Mouse (Mus musculus): ENCODE results near the gene Gm42372. TPM values are rescaled to one million over a fixed set of nuclear protein-coding genes. Genes with fewer than 3 reads are reported as not detected.

The Gm42372 gene
- total and polyA plus RNA-seq, 2 experiments, result not detected

- TF ChIP-seq CTCF (IDR thresholded peaks at IDR 0.05; ENCODE audit: low read depth, low read length) (no peak), POLR2A (IDR thresholded peaks at IDR 0.05; ENCODE audit: extremely low read depth, insufficient read depth, low read length) (no peak)
- peaks cover 18% of the 10 kb centered on the region for H3K27me3 ChIP-seq (ENCODE audit: control insufficient read depth, insufficient read depth, low read length)
- peak within 1 kb of the TSS; percentile 65 for H3K9ac ChIP-seq (ENCODE audit: low read depth, low read length)
- H3K27ac ChIP-seq (replicated peaks; ENCODE audit: insufficient read depth, low read depth, low read length), result no peak within 1 kb of the TSS
- no peaks in the 10 kb centered on the region for H3K79me2 ChIP-seq (ENCODE audit: control insufficient read depth, insufficient read depth, low read length)
- peak within 1 kb of the TSS; percentile 56; the same call in 1 of the 2 replicates for H3K4me3 ChIP-seq (ENCODE audit: insufficient read depth, low read depth, low read length)
- WGBS, result 24% methylated on average over 36 of the region's 36 CpGs
- H3K4me1 ChIP-seq (ENCODE audit: control insufficient read depth, insufficient read depth, low read length), result no peaks in the 10 kb centered on the region
- no peaks in the 10 kb centered on the region for H3K36me3 ChIP-seq (ENCODE audit: control insufficient read depth, insufficient read depth, low read length)
- no peak for DNase-seq (ENCODE audit: extremely low read depth, low read depth, low spot score)
Observed at GRCm38 (mm10) chr7:16944061-16944807, 38.7 kb upstream of the Gm42372 start, which contains the start of gene Pnmal2. TSS of gene Pnmal2 (plus strand) at chr7:16944682.

DNA sequence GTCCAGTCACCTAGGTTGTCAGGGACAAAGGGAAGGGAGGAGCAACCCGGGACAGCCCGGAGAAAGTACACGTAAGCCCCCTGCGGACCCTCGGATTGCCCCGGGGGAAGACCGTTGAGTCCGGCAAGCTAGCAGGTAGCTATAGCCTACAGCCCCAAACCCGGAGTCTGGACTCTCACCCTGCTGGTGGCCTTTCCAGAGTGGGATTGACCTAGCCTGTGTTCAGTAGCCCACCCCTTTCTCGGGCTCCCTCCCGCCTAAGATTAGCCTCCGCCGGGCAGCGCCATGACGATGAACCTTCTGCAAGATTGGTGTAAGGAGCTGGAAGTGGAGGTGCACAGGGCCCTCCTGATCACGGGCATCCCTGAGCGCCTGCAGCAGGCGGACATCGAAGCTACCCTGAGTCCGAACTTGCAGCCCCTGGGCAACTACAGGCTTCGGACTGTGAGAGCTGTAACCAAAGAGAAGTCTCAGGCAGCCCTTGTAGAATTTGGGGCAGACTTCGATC lies 38.0 kb upstream of the Gm42372 start:
- no peak for DNase-seq (ENCODE audit: extremely low read depth, low read depth, low spot score)
- 0 out of 2 replicates have a peak, but pooled peaks cover under 1% of the 10 kb centered on the region for H3K4me1 ChIP-seq (ENCODE audit: control insufficient read depth, insufficient read depth, low read length)
- WGBS, result 6% methylated on average over 22 of the region's 22 CpGs
- H3K4me3 ChIP-seq (ENCODE audit: insufficient read depth, low read depth, low read length), result peak overlapping the region; percentile 56; the same call in 1 of the 2 replicates
- TF ChIP-seq POLR2A (IDR thresholded peaks at IDR 0.05; ENCODE audit: extremely low read depth, insufficient read depth, low read length) (no peak), CTCF (IDR thresholded peaks at IDR 0.05; ENCODE audit: low read depth, low read length) (no peak)
- no peaks in the 10 kb centered on the region for H3K36me3 ChIP-seq (ENCODE audit: control insufficient read depth, insufficient read depth, low read length)
- no peak overlapping the region for H3K27ac ChIP-seq (replicated peaks; ENCODE audit: insufficient read depth, low read depth, low read length)
- H3K27me3 ChIP-seq (ENCODE audit: control insufficient read depth, insufficient read depth, low read length), result peaks cover 18% of the 10 kb centered on the region
- H3K9ac ChIP-seq (ENCODE audit: low read depth, low read length), result peak overlapping the region; percentile 65
- no peaks in the 10 kb centered on the region for H3K79me2 ChIP-seq (ENCODE audit: control insufficient read depth, insufficient read depth, low read length)

DNA sequence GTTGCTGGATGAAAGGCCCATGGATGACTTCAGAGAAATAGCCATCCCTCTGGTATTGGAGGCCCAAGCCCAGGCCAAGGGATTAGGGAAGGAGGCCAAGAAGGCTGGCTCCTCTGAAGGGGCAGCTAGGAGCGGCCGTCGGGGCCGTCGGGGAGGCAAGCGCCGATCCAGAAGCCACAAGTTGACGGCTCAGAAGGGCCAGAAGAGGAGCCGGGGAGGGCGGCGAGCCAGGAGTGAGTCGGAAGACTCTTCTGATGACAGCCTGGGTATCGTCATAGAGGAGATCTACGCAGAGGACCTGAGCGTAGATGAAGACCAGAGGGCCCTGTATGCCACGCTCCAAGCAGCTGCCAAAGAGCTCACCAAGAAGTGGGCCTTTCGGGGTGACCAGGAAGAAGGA lies 37.5 kb upstream of the Gm42372 start:
- H3K4me3 ChIP-seq (ENCODE audit: insufficient read depth, low read depth, low read length), result no peak overlapping the region
- no peak overlapping the region for H3K9ac ChIP-seq (ENCODE audit: low read depth, low read length)
- TF ChIP-seq CTCF (IDR thresholded peaks at IDR 0.05; ENCODE audit: low read depth, low read length), result no peak
- TF ChIP-seq POLR2A (IDR thresholded peaks at IDR 0.05; ENCODE audit: extremely low read depth, insufficient read depth, low read length), result no peak
- H3K36me3 ChIP-seq (ENCODE audit: control insufficient read depth, insufficient read depth, low read length), result no peaks in the 10 kb centered on the region
- WGBS, result 27% methylated on average over 17 of the region's 17 CpGs
- peaks cover 3% of the 10 kb centered on the region; the same call in 1 of the 2 replicates for H3K4me1 ChIP-seq (ENCODE audit: control insufficient read depth, insufficient read depth, low read length)
- H3K27me3 ChIP-seq (ENCODE audit: control insufficient read depth, insufficient read depth, low read length), result peaks cover 18% of the 10 kb centered on the region
- no peak overlapping the region for H3K27ac ChIP-seq (replicated peaks; ENCODE audit: insufficient read depth, low read depth, low read length)
- no peaks in the 10 kb centered on the region for H3K79me2 ChIP-seq (ENCODE audit: control insufficient read depth, insufficient read depth, low read length)
- no peak for DNase-seq (ENCODE audit: extremely low read depth, low read depth, low spot score)

DNA sequence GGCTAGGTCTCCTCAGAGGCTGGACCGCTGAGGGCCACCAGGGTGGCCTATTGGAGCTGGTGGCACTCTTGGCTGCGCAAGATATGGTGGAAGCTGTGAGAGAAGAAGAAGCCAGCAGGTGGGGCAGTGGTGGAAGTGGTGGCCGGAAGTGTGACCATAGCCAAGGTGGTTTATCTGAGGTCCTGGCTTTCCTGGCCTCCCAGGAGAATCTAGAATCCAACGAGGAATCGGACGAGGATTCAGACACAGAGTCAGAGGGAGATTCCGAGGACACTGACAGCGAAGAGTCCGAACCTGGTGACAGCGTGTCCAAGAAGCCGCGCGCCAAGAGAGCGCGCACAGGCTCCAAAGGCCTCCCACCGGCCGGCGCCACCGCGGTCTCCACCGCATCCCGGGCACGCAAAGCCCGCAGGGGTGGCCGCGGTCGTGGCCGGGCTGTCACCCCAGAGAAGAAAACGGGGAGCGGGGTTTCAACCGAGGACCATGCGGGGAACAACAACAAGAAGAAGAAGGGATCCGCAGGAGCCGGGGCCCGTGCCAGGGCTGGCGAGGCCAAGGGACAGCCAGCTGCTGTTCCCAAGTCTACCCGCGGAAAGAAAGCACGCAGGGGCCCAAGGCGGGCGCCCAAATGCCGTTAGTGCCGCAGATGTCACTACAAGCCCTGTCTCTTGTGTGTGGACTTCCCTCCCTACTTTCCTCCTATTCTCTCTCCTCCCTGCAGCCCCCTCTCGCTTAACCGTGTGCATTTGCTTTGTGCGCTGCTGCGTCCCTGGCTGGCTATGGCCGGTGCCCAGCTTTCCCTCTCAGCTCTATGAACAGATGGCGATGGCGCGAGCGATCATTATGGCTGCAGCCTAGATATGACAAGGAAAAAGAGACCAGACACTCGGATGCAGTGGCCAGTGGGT lies 36.2 kb upstream of the Gm42372 start:
- Histone ChIP-seq H3K9ac (ENCODE audit: low read depth, low read length) (no peak overlapping the region), H3K4me3 (ENCODE audit: insufficient read depth, low read depth, low read length) (no peak overlapping the region), H3K27me3 (ENCODE audit: control insufficient read depth, insufficient read depth, low read length) (peaks cover 18% of the 10 kb centered on the region), H3K4me1 (ENCODE audit: control insufficient read depth, insufficient read depth, low read length) (peaks cover 3% of the 10 kb centered on the region; the same call in 1 of the 2 replicates), H3K27ac (replicated peaks; ENCODE audit: insufficient read depth, low read depth, low read length) (no peak overlapping the region), H3K79me2 (ENCODE audit: control insufficient read depth, insufficient read depth, low read length) (no peaks in the 10 kb centered on the region), H3K36me3 (ENCODE audit: control insufficient read depth, insufficient read depth, low read length) (no peaks in the 10 kb centered on the region)
- TF ChIP-seq CTCF (IDR thresholded peaks at IDR 0.05; ENCODE audit: low read depth, low read length) (no peak), POLR2A (IDR thresholded peaks at IDR 0.05; ENCODE audit: extremely low read depth, insufficient read depth, low read length) (no peak)
- no peak for DNase-seq (ENCODE audit: extremely low read depth, low read depth, low spot score)
- WGBS, result 8% methylated on average over 53 of the region's 53 CpGs

- peaks cover 3% of the 10 kb centered on the region; the same call in 1 of the 2 replicates for H3K4me1 ChIP-seq (ENCODE audit: control insufficient read depth, insufficient read depth, low read length)
- 28% methylated on average over 21 of the region's 22 CpGs for WGBS
- TF ChIP-seq CTCF (IDR thresholded peaks at IDR 0.05; ENCODE audit: low read depth, low read length) (no peak), POLR2A (IDR thresholded peaks at IDR 0.05; ENCODE audit: extremely low read depth, insufficient read depth, low read length) (no peak)
- no peaks in the 10 kb centered on the region for H3K36me3 ChIP-seq (ENCODE audit: control insufficient read depth, insufficient read depth, low read length)
- H3K79me2 ChIP-seq (ENCODE audit: control insufficient read depth, insufficient read depth, low read length), result no peaks in the 10 kb centered on the region
- no peak overlapping the region for H3K27ac ChIP-seq (replicated peaks; ENCODE audit: insufficient read depth, low read depth, low read length)
- no peak overlapping the region for H3K9ac ChIP-seq (ENCODE audit: low read depth, low read length)
- DNase-seq (ENCODE audit: extremely low read depth, low read depth, low spot score), result no peak
- H3K4me3 ChIP-seq (ENCODE audit: insufficient read depth, low read depth, low read length), result no peak overlapping the region
- peaks cover 18% of the 10 kb centered on the region for H3K27me3 ChIP-seq (ENCODE audit: control insufficient read depth, insufficient read depth, low read length)
Observed at GRCm38 (mm10) chr7:16947349-16947895, 35.5 kb upstream of the Gm42372 start.
